Mouse (Mus musculus): ENCODE data around the gene Mxd4. TPM values are rescaled to one million over a fixed set of nuclear protein-coding genes. Genes with fewer than 3 reads are reported as not detected.

The Mxd4 gene
- total RNA-seq, 2 experiments from 2014 or later: 5.4 to 10.6 TPM

DNA sequence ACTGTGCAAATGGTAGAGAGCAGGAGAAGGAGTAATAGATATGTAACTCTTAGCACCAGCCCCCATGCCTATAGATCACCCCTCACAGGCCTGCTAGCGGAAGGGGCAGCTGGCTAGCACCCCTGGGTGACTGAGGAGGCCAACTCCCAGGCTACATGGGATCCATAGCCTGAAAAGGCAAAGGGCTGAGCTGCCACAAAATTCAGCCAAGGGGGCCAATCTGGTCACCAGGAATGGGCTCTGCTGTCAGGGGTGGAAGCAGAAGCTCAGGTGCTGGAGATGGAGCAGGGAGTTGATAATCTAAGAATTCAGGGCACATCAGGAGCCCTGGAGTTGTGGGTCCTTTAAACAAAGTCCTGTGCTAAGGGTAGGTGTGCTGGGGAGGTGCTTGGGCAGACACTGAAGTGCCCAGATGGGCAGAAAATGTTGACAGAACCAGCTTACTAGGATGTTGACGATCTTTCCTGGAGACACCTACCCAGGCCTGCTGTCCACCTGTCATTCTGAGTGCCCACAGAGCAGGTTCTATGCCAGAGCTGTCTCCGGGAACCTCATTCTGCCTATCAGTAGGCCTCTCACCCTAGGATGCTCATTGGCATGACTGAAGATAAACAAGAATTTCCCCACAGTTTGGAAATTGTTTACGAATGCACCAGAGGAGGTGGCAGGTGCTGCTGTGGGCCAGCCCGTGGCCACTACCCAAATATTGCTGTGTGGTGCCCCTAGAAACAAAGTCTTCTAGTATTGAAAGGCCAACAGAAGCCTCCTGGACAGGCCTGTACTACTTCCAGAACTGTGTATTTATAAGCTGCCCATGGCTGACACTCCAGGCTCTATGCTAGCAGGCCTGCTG is 12.7 kb downstream of the Mxd4 start:
- ATAC-seq (replicated peaks; ENCODE audit: low FRiP score, poor library complexity, severe bottlenecking): no peak

DNA sequence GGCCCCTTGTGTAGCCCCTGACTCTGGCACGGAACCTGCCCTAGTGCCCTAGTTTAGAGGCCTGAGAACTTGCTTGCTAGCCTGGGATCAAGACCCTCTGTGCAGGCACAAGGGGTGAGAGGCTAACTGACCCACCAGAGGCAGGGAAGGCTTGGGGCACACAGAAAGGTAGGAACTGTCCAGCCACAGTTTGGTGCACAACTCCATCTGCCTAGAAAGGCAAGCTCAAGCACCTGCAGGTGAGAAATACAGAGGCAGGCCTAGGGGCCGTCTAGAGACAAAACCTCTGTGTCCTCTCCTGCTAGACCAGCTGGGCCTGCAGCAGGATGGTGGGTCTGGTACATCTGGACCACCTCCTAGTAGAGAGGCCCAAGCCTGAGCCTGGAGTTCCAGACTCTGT is 13.5 kb downstream of the Mxd4 start:
- no peak for ATAC-seq (replicated peaks; ENCODE audit: low FRiP score, poor library complexity, severe bottlenecking)

DNA sequence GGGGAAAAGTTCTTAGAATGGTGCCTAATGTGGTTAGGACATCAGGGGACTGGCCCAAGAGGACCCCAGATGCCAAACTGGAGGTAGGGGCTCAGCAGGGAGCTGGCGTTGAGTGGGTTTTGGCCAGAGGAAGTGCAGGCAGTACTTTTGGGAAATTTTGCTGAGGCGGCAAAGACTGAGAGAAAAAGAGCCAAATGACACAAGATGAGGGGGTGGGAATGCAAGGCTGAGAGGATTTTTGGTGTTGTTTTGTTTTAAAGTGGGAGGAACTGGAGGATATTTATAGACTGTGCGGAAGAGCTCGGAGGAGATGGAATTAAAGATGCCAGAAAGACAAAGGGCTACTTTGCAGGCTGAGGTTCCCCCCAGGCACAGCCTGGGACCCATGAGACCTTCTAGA is 16.8 kb downstream of the Mxd4 start:
- no peak for ATAC-seq (replicated peaks; ENCODE audit: low FRiP score, poor library complexity, severe bottlenecking)

DNA sequence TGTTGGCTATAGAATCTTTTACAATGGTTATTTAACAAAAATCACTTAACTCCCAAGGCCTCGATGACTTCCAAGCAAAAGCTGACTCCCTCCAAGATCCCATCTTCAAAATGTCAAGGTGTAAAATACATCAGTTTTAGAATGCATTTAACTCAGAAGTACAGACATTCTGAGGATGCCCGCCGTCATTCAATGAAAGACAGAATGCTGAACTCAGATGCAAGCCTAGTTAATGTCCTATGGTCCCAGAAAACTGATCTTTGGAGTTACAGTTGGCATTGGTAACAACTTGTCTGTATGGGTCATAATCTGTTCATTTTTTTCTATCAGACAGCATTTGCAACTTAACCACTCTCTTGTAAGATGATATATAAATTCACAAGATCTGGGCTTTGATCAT is 17.6 kb downstream of the Mxd4 start:
- no peak for ATAC-seq (replicated peaks; ENCODE audit: low FRiP score, poor library complexity, severe bottlenecking)

DNA sequence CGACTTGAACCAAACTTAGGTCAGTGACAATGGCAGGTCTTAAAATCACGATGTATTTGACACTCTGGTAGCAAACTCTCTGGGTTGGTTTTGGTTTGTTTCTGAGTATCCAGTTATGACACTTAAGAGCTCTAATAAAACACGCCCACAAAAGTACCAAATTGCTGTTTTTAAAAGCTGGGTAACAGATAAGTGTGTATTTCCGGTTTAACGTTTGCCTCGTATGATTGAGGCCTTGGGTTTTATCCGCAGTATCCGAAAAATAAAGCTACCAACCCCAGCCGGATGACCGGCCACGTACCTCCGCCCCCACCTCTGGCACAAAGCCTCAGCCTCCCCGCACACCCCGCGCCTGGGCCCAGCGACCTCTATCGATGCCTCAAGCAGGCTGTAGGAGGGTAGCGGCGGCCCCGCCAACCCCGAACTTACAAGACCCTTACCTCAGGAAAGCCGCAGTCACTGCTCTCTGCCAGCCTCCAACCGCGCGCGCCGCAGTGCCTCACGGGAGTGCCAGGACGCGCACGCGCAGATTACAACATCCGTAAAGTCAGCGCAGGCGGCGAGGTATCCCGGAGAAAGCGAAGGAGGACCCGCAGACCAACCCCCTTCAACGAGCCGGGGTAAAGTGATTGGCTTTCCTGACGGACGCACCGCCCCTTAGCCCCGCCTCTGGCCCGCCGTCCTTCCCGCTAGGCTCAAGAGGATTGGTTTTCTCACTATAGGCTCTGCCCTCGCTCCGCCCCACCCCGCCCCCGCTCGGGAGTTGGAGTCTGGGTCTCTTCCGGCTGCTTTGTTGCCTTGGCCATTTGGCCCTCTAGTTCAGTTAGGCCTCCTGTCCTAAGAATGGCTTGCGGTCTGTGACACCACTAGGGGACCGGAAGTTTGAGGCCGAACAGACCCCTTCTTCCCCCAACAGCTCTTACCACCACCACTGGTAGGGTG is 18.3 kb downstream of the Mxd4 start, which contains the start of the genes Poln and Haus3:
Gene Poln, minus strand, starts transcription at position 499 of the 942 bp plus-strand sequence.
Gene Haus3, minus strand, starts transcription at position 578 of the 942 bp plus-strand sequence.
- peak; percentile 98 for ATAC-seq (replicated peaks; ENCODE audit: low FRiP score, poor library complexity, severe bottlenecking)

DNA sequence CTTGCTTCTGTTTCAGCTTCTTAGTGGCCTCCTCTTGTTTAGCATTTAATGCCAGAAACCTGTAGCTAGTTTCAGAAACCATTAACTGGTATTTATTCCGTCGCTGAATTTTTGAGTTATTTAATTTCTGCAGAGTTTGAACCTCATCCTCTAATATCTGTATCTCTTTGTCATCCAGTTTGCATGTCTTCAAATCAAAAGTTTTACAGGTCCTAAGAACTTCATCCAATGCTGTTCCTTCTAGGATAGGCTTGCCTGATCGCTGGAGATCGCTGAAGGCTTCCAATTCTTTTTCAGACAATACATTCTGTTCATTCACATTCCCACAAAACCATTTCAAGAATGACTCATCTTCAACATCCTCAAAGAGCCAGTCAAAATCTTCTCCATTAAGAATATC is 19.7 kb downstream of the Mxd4 start:
- ATAC-seq (replicated peaks; ENCODE audit: low FRiP score, poor library complexity, severe bottlenecking): no peak

DNA sequence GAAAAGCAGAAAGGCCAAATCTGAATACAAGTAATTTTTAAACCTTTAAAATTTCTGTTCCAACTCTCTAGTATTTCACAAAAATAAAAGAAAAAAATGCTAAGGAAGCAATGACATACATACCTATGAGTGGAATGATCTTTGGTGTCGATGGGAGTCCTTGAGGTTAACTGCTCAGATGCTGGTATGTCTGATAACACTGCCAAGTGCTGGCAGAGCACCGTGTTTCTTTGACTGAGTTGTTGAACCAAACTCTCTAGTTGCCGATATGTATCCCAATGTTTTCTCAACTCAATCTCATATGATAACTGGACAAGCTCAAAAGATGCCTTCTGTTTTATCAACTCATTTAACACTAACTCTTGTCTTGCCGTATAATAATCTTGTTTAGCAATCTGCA is 21.7 kb downstream of the Mxd4 start:
- no peak for ATAC-seq (replicated peaks; ENCODE audit: low FRiP score, poor library complexity, severe bottlenecking)

DNA sequence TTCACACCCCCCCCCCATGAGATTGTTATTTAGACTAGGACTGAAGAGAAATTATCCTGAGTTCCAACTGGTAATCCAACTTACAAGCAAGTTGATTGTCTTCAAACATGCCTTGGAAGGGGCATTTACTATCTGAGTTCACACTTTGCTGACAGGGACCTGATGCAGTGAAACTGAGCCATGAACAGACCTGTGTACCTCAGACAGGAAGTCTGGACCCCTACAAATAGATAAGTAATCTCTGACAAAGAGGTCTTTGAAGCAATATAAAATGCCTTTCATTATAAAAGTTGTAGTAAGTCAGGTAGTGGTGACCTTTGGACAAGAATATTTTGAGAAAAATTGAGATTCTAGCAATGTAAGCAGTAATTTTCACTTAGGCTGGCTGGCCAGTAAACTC is 39.0 kb downstream of the Mxd4 start:
- no peak for ATAC-seq (replicated peaks; ENCODE audit: low FRiP score, poor library complexity, severe bottlenecking)

DNA sequence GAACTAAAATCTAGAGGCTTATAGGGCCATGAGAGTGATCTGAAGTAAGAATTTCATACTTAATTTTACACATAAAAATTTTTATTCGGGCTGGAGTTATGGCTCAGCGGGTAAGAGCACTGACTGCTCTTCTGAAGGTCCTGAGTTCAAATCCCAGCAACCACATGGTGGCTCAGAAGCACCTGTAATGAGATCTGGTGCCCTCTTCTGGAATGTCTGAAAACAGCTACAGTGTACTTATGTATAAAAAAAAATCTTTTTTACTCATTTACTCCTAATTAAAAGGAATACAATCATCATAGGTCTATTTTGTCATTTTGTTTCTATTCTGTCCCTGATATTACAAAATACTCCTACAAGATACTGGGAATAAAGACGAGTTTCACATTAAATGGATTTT is 40.0 kb downstream of the Mxd4 start:
- ATAC-seq (replicated peaks; ENCODE audit: low FRiP score, poor library complexity, severe bottlenecking): no peak

DNA sequence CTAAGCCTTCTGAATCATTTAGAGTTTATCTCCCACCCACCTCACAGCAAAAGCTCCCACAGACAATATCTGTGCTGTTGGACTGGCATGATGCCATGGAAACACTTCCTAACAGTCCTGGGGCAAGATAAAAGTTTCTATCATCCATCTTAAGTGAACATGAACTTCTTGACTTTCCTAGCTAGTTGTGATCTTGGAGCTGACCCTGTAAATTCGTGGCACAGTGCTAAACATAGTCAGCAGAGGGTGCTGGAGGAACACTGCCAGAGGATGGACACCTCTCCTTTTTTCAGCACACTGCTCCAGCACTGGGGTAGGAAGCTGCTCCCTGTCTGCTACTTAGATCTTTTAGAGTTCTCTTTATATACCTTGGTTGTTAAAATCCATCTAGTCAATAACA is 47.8 kb downstream of the Mxd4 start:
- ATAC-seq (replicated peaks; ENCODE audit: low FRiP score, poor library complexity, severe bottlenecking): no peak

DNA sequence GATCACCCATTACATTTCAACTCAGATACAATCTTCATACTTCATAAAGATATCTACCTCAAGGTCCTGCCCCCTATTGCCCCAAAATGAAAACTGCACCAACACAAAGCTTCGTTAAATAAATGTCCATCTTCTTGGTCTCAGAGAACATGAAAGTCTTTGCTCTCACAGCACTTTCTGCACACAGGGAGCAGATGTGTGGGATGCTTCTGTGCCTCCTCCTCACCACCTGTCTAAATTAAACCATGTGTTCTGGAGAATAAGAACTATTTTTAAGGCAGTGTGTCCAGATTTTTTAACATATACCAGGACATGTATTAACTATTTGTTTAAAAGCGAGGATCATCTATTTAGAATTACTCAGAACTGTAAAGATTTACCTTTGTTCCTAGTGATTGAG is 54.8 kb downstream of the Mxd4 start:
- ATAC-seq (replicated peaks; ENCODE audit: low FRiP score, poor library complexity, severe bottlenecking): no peak

DNA sequence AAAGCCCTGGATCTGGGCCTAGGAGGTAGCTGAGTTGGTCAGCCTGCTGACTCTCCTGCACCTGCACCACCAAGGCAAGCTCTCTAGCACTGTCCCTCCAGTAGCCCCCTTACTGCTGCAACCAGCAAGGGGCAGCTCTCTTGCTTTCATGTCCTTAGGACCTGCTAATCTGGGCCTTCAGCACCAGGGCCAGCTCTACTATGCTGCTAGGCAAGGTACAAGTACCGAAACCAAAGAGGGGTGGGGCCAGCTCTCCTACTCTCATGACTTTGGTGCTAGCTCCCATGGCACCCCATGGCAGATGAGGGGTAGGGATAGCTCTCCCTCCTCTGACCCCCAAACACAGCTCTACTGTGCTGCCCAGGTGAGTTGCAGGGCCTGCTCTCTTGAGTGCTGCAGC is 63.4 kb downstream of the Mxd4 start:
- no peak for ATAC-seq (replicated peaks; ENCODE audit: low FRiP score, poor library complexity, severe bottlenecking)

Other genes starting within 250 kb of the Mxd4 start
- not detected in 2 replicates for gene Gm1673, start 204.3 kb downstream of the Mxd4 start, total RNA-seq (2015; ENCODE audit: low replicate concordance)
- gene Gm1673, start 204.3 kb downstream of the Mxd4 start, total RNA-seq (2017; ENCODE audit: low replicate concordance): 1.5 and 3.1 TPM in 2 replicates
- gene Nat8l, start 191.7 kb downstream of the Mxd4 start, total RNA-seq (2015; ENCODE audit: low replicate concordance): 0.58 and 2.3 TPM in 2 replicates
- gene Nat8l, start 191.7 kb downstream of the Mxd4 start, total RNA-seq (2017; ENCODE audit: low replicate concordance): 0.42 and 0.68 TPM in 2 replicates
- 1.5 and 5.0 TPM in 2 replicates for gene Poln, start 18.3 kb downstream of the Mxd4 start, total RNA-seq (2015; ENCODE audit: low replicate concordance)
- gene Poln, start 18.3 kb downstream of the Mxd4 start, total RNA-seq (2017; ENCODE audit: low replicate concordance): 1.3 and 1.7 TPM in 2 replicates
- 18.2 and 44.4 TPM in 2 replicates for gene Haus3, start 18.2 kb downstream of the Mxd4 start, total RNA-seq (2015; ENCODE audit: low replicate concordance)
- gene Haus3, start 18.2 kb downstream of the Mxd4 start, total RNA-seq (2017; ENCODE audit: low replicate concordance): 45.2 and 58.7 TPM in 2 replicates
- not detected in 2 replicates for gene Zfyve28, start 100.7 kb upstream of the Mxd4 start, total RNA-seq (2015; ENCODE audit: low replicate concordance)
- gene Zfyve28, start 100.7 kb upstream of the Mxd4 start, total RNA-seq (2017; ENCODE audit: low replicate concordance): 0.42 and 0.68 TPM in 2 replicates
- not detected in 2 replicates for gene Cfap99, start 100.9 kb upstream of the Mxd4 start, total RNA-seq (2015; ENCODE audit: low replicate concordance)
- not detected in 2 replicates for gene Cfap99, start 100.9 kb upstream of the Mxd4 start, total RNA-seq (2017; ENCODE audit: low replicate concordance)
- gene Rnf4, start 148.6 kb upstream of the Mxd4 start, total RNA-seq (2015; ENCODE audit: low replicate concordance): 32.8 and 33.4 TPM in 2 replicates
- 38.6 and 38.8 TPM in 2 replicates for gene Rnf4, start 148.6 kb upstream of the Mxd4 start, total RNA-seq (2017; ENCODE audit: low replicate concordance)
- 18.0 and 18.1 TPM in 2 replicates for gene Fam193a, start 182.2 kb upstream of the Mxd4 start, total RNA-seq (2015; ENCODE audit: low replicate concordance)
- gene Fam193a, start 182.2 kb upstream of the Mxd4 start, total RNA-seq (2017; ENCODE audit: low replicate concordance): 12.5 and 16.9 TPM in 2 replicates

All from erythroblast, adult 5-6 weeks (primary cell).